Mouse (Mus musculus) monocyte, adult 5-6 weeks (primary cell): ENCODE results near the gene Gm16867. TPM values are rescaled to one million over a fixed set of nuclear protein-coding genes. Genes with fewer than 3 reads are reported as not detected.
"Not testable (repeated sequence)": the region's sequence is repeated elsewhere in the genome, so short reads cannot be mapped to it uniquely, and the experiment has no call there.

Experiments used
- ATAC-seq: fragments of 153-309, 156-312 bp; replicated peaks from 2 replicates; pipeline ENCODE4 v1.8.0; 2017; ENCODE audit warnings: mild to moderate bottlenecking; ENCODE audit not compliant: low TSS enrichment, insufficient number of reproducible peaks, severe bottlenecking, poor library complexity, low FRiP score
- total RNA-seq: library from RNA; stranded (forward); fragments of 200-1000, 200-491, 200-594 nt; gene quantifications from 3 replicates; pipeline ENCODE4 v1.2.3, GENCODE M21; 2017

Gene Gm16867
- total RNA-seq, result 5.2 to 8.0 TPM (median 6.4 TPM) in 3 replicates

- ATAC-seq, result peak; percentile 85
These were observed at the start of gene Gm16867 for GRCm38 (mm10) chr14:69503174-69503573. TSS of gene Gm16867 (minus strand) at chr14:69503362.

- not testable (repeated sequence) for ATAC-seq
These were observed 44.1 kb upstream of the Gm16867 start for GRCm38 (mm10) chr14:69547310-69547709.

GRCm38 (mm10) chr14:69545052-69545451 lies 41.9 kb upstream of the Gm16867 start:
- ATAC-seq, result peak; percentile 16; the same call in 1 of the 2 replicates

DNA sequence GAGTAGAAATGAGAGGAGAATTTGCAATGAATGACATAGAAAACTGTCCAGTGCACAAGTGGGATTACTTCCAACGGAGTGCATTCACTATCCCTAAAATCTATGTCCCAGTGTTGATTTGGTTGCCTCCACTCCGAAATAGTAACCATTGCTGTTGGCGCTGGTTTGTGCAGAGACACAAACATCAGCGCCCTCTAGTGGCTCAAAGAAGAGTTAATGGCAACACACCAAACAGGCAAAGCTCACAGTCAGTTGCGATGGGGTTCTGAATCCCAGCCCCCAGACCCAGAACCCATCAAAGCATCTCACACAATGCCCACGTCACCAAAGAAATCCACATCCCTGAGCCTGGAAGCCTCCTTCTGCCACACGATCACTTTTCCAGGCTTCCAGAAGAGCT lies 40.9 kb upstream of the Gm16867 start:
- peak; percentile 52; the same call in 1 of the 2 replicates for ATAC-seq

DNA sequence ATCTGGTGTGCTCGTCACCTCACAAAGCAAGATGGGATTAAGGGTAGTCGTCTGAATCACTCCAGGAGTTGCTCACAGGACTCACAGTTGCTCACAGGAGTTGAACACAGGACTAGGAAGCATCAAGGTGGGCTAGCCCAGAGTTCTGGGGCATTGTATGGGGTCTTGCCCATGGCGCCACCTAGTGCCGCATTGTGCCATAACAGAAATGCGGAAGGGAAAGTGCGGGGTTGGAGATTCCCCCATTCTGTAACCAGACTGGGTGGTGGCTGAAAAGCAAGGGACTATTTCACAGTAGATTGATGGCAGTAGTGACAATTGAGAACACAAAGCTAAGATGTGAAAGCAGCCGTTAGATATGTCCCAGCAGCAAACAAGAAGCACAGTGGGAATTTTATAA lies 39.5 kb upstream of the Gm16867 start:
- ATAC-seq, result peak; percentile 64

GRCm38 (mm10) chr14:69540113-69540512 lies 37.0 kb upstream of the Gm16867 start:
- not testable (repeated sequence) for ATAC-seq

GRCm38 (mm10) chr14:69536539-69536938 lies 33.4 kb upstream of the Gm16867 start:
- ATAC-seq, result not testable (repeated sequence)

DNA sequence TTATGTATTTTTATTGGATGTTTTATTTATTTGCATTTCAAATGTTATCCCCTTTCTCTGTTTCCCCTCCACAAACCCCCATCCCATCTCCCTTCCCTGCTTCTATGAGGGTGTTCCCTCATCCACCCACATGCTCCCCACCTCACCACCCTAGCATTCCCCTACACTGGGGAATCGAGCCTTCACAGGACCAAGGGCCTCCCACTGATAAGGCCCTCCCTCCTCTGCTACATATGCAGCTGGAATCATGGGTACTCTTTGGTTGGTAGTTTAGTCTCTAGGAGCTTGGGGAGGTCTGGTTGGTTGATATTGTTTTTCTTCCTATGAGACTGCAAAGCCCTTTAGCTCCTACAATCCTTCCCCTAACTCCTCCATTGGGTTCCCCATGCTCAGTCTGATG lies 23.0 kb upstream of the Gm16867 start:
- not testable (repeated sequence) for ATAC-seq

DNA sequence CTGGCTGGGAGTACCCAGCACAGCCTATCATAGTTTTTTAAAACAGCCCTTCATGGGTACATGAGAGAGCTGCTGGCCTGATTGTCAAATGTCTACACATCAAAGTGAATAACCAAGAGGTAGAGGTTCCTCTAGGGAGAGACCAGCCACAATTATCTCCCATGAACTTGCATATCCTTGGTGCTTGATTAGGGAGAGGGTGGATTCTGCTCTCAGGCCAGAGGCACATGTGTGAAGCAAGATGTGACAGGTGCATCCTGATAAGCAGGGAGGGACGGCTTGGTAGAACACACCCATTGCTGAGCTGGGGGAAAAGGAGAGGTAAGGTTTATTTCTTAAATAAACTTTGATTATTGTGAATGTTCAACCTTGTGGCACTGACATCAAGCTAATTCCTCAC lies 19.8 kb upstream of the Gm16867 start:
- not testable (repeated sequence) for ATAC-seq

GRCm38 (mm10) chr14:69520810-69521209 lies 17.6 kb upstream of the Gm16867 start:
- ATAC-seq, result not testable (repeated sequence)

DNA sequence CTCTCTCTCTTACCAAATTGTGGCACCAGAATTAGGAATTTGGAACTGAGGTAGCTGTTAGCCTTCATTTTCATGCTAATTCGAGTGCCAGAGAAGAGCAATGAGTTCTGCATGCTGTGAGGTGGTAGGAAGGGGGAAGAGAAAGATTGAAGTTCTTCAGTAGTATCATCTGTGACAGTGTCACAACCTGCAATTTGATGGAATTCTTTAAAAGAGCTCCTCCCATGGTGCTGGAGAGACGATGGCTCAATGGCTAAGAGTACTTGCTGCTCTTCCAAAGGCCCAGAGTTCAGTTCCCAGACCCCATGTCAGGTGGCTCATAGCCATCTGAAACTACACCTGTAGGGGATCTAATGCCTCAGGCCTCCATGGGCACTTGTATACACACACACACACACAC lies 9.3 kb upstream of the Gm16867 start, which contains the start of gene Gm27179:
Gene Gm27179, minus strand, starts transcription at position 101 of the 400 bp plus-strand sequence.
- ATAC-seq, result not testable (repeated sequence)

DNA sequence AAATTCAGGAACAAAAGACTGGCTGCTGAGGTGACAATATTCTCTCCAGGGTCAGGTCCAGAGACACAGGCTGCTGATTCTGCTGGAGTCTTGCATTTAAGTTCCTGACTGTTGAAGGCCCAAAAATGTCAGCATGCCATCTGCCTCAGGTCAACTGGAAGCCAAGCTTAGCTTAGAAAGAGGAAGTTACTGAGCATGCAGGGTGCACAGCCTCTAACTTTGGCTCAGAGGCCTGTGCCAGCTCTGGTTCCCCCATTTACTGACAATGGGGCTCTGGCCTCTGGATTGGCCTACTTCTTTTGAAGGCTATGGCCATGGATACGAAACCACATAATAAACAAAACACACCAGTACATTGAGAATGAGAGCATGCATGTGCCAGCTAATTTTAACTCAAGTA lies 3.8 kb upstream of the Gm16867 start:
- ATAC-seq, result peak; percentile 38

GRCm38 (mm10) chr14:69502440-69503150 lies 567 bp downstream of the Gm16867 start:
- not testable (repeated sequence) for ATAC-seq

DNA sequence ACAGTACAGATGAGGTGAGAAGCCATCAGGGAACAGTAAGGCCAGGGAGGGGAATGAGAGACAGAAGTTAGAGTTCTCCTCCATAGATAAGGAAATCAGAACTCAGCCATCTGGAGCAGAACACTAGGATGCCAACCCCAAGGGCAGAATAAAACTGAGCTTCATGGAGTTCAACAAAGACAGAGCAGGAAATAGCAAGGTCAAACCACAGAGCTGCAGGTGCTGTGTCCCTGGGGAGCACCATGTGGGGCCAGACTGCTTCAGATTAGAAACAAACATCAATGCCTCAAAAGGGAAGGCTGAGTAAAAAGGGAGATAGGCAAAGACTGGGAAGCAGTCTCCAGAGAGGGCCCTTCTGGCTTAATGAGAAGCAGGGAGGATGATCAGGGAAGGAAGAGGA lies 6.9 kb downstream of the Gm16867 start:
- ATAC-seq, result not testable (repeated sequence)

- not testable (repeated sequence) for ATAC-seq
These were observed 8.2 kb downstream of the Gm16867 start for GRCm38 (mm10) chr14:69494946-69495345.

- not testable (repeated sequence) for ATAC-seq
These were observed 8.6 kb downstream of the Gm16867 start for GRCm38 (mm10) chr14:69494522-69494921.

DNA sequence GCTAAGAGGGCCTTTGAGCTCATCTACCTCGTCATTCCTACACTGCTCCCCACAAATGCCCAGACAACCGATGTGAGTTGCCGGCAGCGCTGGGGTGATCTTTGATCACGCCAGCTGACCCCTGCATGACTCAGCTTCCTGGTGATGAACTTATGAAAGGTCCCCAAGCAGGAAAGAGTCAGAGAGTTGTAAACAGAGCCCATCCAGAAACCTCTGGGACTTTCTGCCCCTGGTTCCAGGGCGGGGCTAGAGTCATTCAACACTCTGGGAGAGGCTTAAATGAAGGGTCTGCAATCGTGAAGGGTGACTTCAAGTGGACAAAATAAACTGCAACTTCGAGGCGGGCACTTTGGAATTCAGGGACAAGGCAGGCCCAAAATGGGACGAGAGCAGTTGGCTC lies 15.2 kb downstream of the Gm16867 start:
- ATAC-seq, result not testable (repeated sequence)

GRCm38 (mm10) chr14:69485466-69486135 lies 17.6 kb downstream of the Gm16867 start:
- ATAC-seq, result peak; percentile 51

DNA sequence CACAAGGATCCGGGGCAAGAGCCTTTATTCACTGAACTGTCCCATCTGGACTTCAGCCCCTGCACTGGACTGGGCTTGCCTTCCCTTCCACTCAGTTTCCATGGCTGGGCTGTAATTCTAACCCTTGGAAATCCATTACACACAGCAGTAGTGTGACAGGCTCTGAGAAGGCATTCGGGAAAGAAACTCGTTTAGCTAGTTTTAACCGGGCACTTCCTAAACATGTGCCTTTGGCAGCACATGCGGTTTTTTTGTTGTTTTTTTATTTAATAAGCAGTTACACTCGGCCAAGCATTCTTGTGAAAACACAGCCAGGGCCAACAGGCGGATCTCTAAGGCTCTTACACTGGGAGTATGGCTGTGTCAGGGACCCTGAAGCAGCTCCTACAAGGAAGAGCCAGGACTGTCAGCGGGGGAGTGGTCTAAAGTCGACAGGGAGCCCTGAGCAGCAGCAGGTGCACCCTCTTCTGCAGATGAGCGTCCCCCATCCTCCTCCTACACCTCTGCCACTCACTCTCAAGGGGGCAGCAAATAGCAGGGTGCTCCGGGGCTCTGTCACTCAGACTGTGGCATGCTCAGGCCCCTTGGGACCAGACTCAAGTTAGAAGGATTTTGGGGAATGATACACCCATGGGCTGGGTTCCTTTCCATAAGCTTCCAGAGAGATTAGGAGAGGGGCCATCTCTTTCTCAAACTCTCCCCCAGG lies 29.1 kb downstream of the Gm16867 start:
- ATAC-seq, result not testable (repeated sequence)
